Mouse (Mus musculus): ENCODE data around the gene Satb2.
"Not testable (repeated sequence)": the region's sequence is repeated elsewhere in the genome, so short reads cannot be mapped to it uniquely, and the experiment has no call there.

The Satb2 gene

GRCm38 (mm10) chr1:56838901-56839300, 139.5 kb downstream of the Satb2 start:
- in situ Hi-C loops (cut with MboI, MseI): no loop called here

- in situ Hi-C loops (cut with MboI, MseI): no loop called here
Observed at GRCm38 (mm10) chr1:56833984-56834900, 144.2 kb downstream of the Satb2 start.

- in situ Hi-C loops (cut with MboI, MseI): no loop called here
Observed at GRCm38 (mm10) chr1:56833307-56833706, 145.1 kb downstream of the Satb2 start.

GRCm38 (mm10) chr1:56832738-56833137, 145.7 kb downstream of the Satb2 start:
- in situ Hi-C loops (cut with MboI, MseI): no loop called here

- in situ Hi-C loops (cut with MboI, MseI): no loop called here
Observed at GRCm38 (mm10) chr1:56822735-56823134, 155.7 kb downstream of the Satb2 start.

GRCm38 (mm10) chr1:56822025-56822424, 156.4 kb downstream of the Satb2 start:
- in situ Hi-C loops (cut with MboI, MseI): no loop called here

GRCm38 (mm10) chr1:56813506-56813905, 164.9 kb downstream of the Satb2 start:
- in situ Hi-C loops (cut with MboI, MseI): no loop called here

GRCm38 (mm10) chr1:56812961-56813360, 165.5 kb downstream of the Satb2 start:
- in situ Hi-C loops (cut with MboI, MseI): no loop called here

GRCm38 (mm10) chr1:56811486-56811885, 167.0 kb downstream of the Satb2 start:
- in situ Hi-C loops (cut with MboI, MseI): no loop called here

GRCm38 (mm10) chr1:56806006-56806405, 172.4 kb downstream of the Satb2 start:
- in situ Hi-C loops (cut with MboI, MseI): no loop called here

- in situ Hi-C loops (cut with MboI, MseI): no loop called here
Observed at GRCm38 (mm10) chr1:56800611-56801010, 177.8 kb downstream of the Satb2 start.

- in situ Hi-C loops (cut with MboI, MseI): no loop called here
Observed at GRCm38 (mm10) chr1:56795016-56795608, 183.3 kb downstream of the Satb2 start.

GRCm38 (mm10) chr1:56789641-56790040, 188.8 kb downstream of the Satb2 start:
- in situ Hi-C loops (cut with MboI, MseI): no loop called here

GRCm38 (mm10) chr1:56782139-56782538, 196.3 kb downstream of the Satb2 start:
- in situ Hi-C loops (cut with MboI, MseI): not testable (repeated sequence)

GRCm38 (mm10) chr1:56764205-56764604, 214.2 kb downstream of the Satb2 start:
- in situ Hi-C loops (cut with MboI, MseI): no loop called here

- in situ Hi-C loops (cut with MboI, MseI): no loop called here
Observed at GRCm38 (mm10) chr1:56761512-56761911, 216.9 kb downstream of the Satb2 start.

GRCm38 (mm10) chr1:56753283-56753682, 225.2 kb downstream of the Satb2 start:
- in situ Hi-C loops (cut with MboI, MseI): no loop called here

GRCm38 (mm10) chr1:56750693-56751092, 227.8 kb downstream of the Satb2 start:
- in situ Hi-C loops (cut with MboI, MseI): no loop called here

GRCm38 (mm10) chr1:56749629-56750311, 228.7 kb downstream of the Satb2 start:
- in situ Hi-C loops (cut with MboI, MseI): no loop called here

GRCm38 (mm10) chr1:56748876-56749493, 229.5 kb downstream of the Satb2 start:
- in situ Hi-C loops (cut with MboI, MseI): no loop called here
